Mouse (Mus musculus) stomach, postnatal 0 days (tissue): ENCODE data around the gene Gna15.

ENCODE experiments used
- CTCF ChIP-seq: IDR thresholded peaks from 2 replicates; pipeline ENCODE4 v1.5.1; 2016; ENCODE audit warnings: antibody characterized with exemption, low read depth, mild to moderate bottlenecking, moderate library complexity
- EP300 ChIP-seq: optimal IDR thresholded peaks from 2 replicates; pipeline ENCODE3; 2016; ENCODE audit warnings: antibody characterized with exemption

GRCm38 (mm10) chr10:81507095-81507494 lies 16.9 kb downstream of the Gna15 start:
- TF ChIP-seq CTCF (no peak), EP300 (no peak)
